Mouse (Mus musculus) thymus, adult 2 months (tissue): Measurements from ENCODE around the gene Hoxc6.

Source experiments
- CTCF ChIP-seq: fragments of 200-500 bp; IDR thresholded peaks from 2 replicates; pipeline ENCODE4 v1.5.1; 2012; ENCODE audit warnings: mild to moderate bottlenecking, control low read depth, low read length, moderate library complexity, borderline replicate concordance; ENCODE audit not compliant: control insufficient read depth, poor library complexity, insufficient read depth; ENCODE audit errors: extremely low read depth
- POLR2A ChIP-seq: fragments of 200-500 bp; IDR thresholded peaks from 2 replicates; pipeline ENCODE4 v1.6.1; 2012; ENCODE audit warnings: mild to moderate bottlenecking, low read length, control low read depth, moderate library complexity; ENCODE audit not compliant: control insufficient read depth, poor library complexity, insufficient read depth; ENCODE audit errors: extremely low read depth

DNA sequence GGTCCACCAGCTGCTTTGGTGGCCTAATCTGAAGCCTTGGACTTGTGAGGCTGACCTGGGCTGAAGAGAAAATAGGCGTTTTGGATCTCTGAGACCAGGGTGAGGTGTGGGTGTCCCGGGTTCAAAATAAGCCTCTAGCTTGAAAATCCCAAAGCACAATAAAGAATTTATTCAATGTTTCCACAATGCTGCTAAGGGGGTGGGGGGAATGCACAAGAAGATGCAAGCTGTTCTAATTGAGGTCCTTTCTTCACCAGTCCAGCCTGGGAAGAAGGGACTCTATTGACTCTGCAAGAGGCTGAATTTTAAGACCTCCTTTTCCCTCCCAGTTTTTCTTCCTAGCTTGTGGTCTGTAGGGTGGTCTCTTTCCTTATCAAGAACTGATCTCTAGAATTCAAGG, 47.2 kb upstream of the Hoxc6 start:
- TF ChIP-seq CTCF: no peak
- TF ChIP-seq POLR2A: no peak
